Mouse (Mus musculus): ENCODE measurements around the gene Mylk4. TPM values are rescaled to one million over a fixed set of nuclear protein-coding genes. Genes with fewer than 3 reads are reported as not detected.
A peak's percentile ranks its signal among the peaks of the same experiment; 100 is the strongest.

Gene Mylk4
- polyA plus RNA-seq, 1 experiment from 2014 or later = 0.45 TPM

- no peak for ATAC-seq (ENCODE audit: extremely low read depth, insufficient number of reproducible peaks, low FRiP score, low TSS enrichment)
- Histone ChIP-seq H3K4me3 (no peak overlapping the region), H3K27ac (replicated peaks) (no peak overlapping the region), H3K9ac (no peak overlapping the region), H3K9me3 (no peaks in the 10 kb centered on the region), H3K4me1 (no peaks in the 10 kb centered on the region), H3K4me2 (no peak overlapping the region), H3K36me3 (peaks cover 84% of the 10 kb centered on the region), H3K27me3 (replicated peaks) (no peaks in the 10 kb centered on the region)
- WGBS = 91% methylated on average over 5 of the region's 5 CpGs
These were observed 36.2 kb upstream of the Mylk4 start for GRCm38 (mm10) chr13:32819926-32820325.

- no peak for ATAC-seq (ENCODE audit: extremely low read depth, insufficient number of reproducible peaks, low FRiP score, low TSS enrichment)
- WGBS = 85% methylated on average over 3 of the region's 3 CpGs
These were observed 35.5 kb upstream of the Mylk4 start for GRCm38 (mm10) chr13:32819241-32819640.

GRCm38 (mm10) chr13:32807624-32808023, 23.9 kb upstream of the Mylk4 start:
- no peak for ATAC-seq (ENCODE audit: extremely low read depth, insufficient number of reproducible peaks, low FRiP score, low TSS enrichment)
- Histone ChIP-seq H3K9me3 (no peaks in the 10 kb centered on the region), H3K27me3 (replicated peaks) (no peaks in the 10 kb centered on the region), H3K27ac (replicated peaks) (no peak overlapping the region), H3K4me3 (no peak overlapping the region), H3K36me3 (peaks cover 69% of the 10 kb centered on the region), H3K4me1 (peaks cover 40% of the 10 kb centered on the region), H3K9ac (no peak overlapping the region), H3K4me2 (no peak overlapping the region)
- WGBS = 85% methylated on average over 3 of the region's 3 CpGs

More at GRCm38 (mm10) chr13:32819241-32819640, 35.5 kb upstream of the Mylk4 start:
- no peaks in the 10 kb centered on the region for H3K27me3 ChIP-seq (replicated peaks)
- no peak overlapping the region for H3K4me2 ChIP-seq
- peaks cover 89% of the 10 kb centered on the region for H3K36me3 ChIP-seq
- no peak overlapping the region for H3K9ac ChIP-seq
- H3K4me1 ChIP-seq = no peaks in the 10 kb centered on the region
- H3K9me3 ChIP-seq = no peaks in the 10 kb centered on the region
- no peak overlapping the region for H3K4me3 ChIP-seq
- H3K27ac ChIP-seq (replicated peaks) = no peak overlapping the region

GRCm38 (mm10) chr13:32806820-32807219, 23.1 kb upstream of the Mylk4 start:
- Histone ChIP-seq H3K4me2 (no peak overlapping the region), H3K4me1 (peaks cover 36% of the 10 kb centered on the region), H3K27ac (replicated peaks) (peak overlapping the region; percentile 31; the same call in 1 of the 2 replicates), H3K27me3 (replicated peaks) (no peaks in the 10 kb centered on the region), H3K9ac (no peak overlapping the region), H3K36me3 (peaks cover 63% of the 10 kb centered on the region), H3K9me3 (no peaks in the 10 kb centered on the region), H3K4me3 (no peak overlapping the region)
- no peak for ATAC-seq (ENCODE audit: extremely low read depth, insufficient number of reproducible peaks, low FRiP score, low TSS enrichment)
- WGBS = 58% methylated on average over 7 of the region's 7 CpGs

- WGBS = 66% methylated on average over 4 of the region's 4 CpGs
- Histone ChIP-seq H3K4me2 (peak overlapping the region; percentile 93), H3K27me3 (replicated peaks) (no peaks in the 10 kb centered on the region), H3K4me3 (peak overlapping the region; percentile 92), H3K36me3 (peaks cover 38% of the 10 kb centered on the region), H3K27ac (replicated peaks) (no peak overlapping the region; the same call in 1 of the 2 replicates), H3K4me1 (peaks cover 44% of the 10 kb centered on the region), H3K9ac (peak overlapping the region; percentile 92), H3K9me3 (no peaks in the 10 kb centered on the region)
- no peak for ATAC-seq (ENCODE audit: extremely low read depth, insufficient number of reproducible peaks, low FRiP score, low TSS enrichment)
These were observed 20.1 kb upstream of the Mylk4 start for GRCm38 (mm10) chr13:32803701-32804345.

DNA sequence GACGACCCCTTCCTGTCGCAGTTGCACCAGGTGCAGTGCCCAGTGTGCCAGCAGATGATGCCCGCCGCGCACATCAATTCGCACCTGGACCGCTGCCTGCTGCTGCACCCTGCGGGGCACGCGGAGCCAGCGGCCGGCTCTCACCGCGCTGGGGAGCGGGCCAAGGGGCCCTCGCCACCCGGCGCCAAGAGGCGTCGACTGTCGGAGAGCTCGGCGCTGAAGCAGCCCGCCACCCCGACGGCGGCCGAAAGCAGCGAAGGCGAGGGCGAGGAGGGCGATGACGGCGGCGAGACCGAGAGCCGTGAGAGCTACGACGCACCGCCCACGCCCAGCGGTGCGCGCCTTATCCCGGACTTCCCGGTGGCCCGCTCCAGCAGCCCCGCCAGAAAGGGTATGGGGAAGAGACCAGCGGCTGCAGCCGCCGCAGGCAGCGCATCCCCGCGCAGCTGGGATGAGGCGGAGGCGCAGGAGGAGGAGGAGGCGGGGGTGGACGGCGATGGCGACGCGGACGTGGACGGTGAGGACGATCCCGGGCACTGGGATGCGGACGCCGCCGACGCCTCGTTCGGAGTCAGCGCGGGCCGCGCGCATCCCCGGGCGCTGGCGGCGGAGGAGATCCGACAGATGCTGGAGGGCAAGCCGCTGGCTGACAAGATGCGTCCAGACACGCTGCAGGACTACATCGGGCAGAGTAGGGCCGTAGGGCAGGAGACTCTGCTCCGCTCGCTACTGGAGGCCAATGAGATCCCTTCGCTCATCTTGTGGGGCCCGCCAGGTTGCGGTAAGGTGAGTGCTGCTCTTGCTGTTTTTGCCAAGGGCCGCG, 18.7 kb upstream of the Mylk4 start, which contains the start of gene D930007J09Rik:
Gene D930007J09Rik (minus strand): TSS at position 591 of the 823 bp plus-strand sequence.
- peaks cover 44% of the 10 kb centered on the region for H3K4me1 ChIP-seq
- under 1% methylated on average over 92 of the region's 95 CpGs for WGBS
- ATAC-seq (ENCODE audit: extremely low read depth, insufficient number of reproducible peaks, low FRiP score, low TSS enrichment) = peak; percentile 33
- H3K9me3 ChIP-seq = no peaks in the 10 kb centered on the region
- no peaks in the 10 kb centered on the region for H3K27me3 ChIP-seq (replicated peaks)
- H3K27ac ChIP-seq (replicated peaks) = peak within 1 kb of the TSS; percentile 81
- peak within 1 kb of the TSS; percentile 92 for H3K9ac ChIP-seq
- H3K4me2 ChIP-seq = peak within 1 kb of the TSS; percentile 93
- H3K4me3 ChIP-seq = peak within 1 kb of the TSS; percentile 92
- peaks cover 25% of the 10 kb centered on the region for H3K36me3 ChIP-seq

DNA sequence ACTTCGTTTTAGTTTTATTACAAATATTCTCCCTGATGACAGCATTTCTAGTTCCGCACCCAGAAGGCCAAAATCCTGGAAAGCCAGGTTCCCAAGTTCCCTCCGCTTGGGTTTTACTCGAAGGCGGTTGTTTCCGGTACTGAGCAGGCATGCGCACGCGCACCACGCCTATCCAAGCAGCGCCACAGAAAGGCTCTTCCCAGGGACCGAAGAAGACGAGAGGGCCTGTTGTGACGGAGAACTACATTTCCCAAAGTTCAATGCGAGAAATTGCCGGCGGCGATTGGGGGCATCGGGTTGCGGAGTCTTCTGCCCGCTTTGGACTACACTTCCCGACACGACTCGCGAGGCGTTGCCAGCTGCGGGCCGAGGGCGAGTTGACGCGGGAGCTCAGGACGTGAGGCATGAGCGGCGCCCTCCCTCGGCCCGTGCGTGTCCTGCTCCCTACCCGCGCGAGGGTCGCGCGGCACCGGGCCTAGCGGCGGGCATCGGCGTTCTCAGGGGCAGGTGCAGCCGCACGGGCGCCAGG, 18.0 kb upstream of the Mylk4 start, which contains the start of gene Wrnip1:
Gene Wrnip1 (plus strand): TSS at position 346 of the 529 bp plus-strand sequence.
- Histone ChIP-seq H3K36me3 (peaks cover 20% of the 10 kb centered on the region), H3K9ac (peak within 1 kb of the TSS; percentile 92), H3K9me3 (no peaks in the 10 kb centered on the region), H3K27ac (replicated peaks) (peak within 1 kb of the TSS; percentile 81), H3K4me3 (peak within 1 kb of the TSS; percentile 92), H3K27me3 (replicated peaks) (no peaks in the 10 kb centered on the region), H3K4me2 (peak within 1 kb of the TSS; percentile 93), H3K4me1 (peaks cover 39% of the 10 kb centered on the region)
- peak; percentile 91 for ATAC-seq (ENCODE audit: extremely low read depth, insufficient number of reproducible peaks, low FRiP score, low TSS enrichment)
- WGBS = under 1% methylated on average over 51 of the region's 51 CpGs

DNA sequence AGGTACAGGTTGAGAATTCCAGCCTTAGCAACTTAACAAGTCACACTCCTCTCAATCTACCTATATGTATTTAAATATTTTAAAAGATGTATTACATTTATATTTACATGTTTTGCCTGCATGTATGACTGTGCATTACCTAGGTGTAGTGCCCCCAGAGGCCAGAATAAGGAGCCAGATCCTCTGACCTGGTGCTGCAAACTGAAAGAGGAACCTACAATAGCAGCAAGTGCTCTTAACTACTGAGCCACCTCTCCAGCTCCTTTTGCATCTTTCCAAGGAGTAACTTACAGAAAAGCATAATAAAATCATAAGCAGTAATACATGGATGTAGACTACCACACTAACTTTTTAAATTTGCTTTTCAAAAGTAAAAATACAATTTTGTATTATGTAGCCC, 17.1 kb upstream of the Mylk4 start:
- no peak overlapping the region for H3K27ac ChIP-seq (replicated peaks)
- no peaks in the 10 kb centered on the region for H3K27me3 ChIP-seq (replicated peaks)
- peaks cover 12% of the 10 kb centered on the region for H3K36me3 ChIP-seq
- ATAC-seq (ENCODE audit: extremely low read depth, insufficient number of reproducible peaks, low FRiP score, low TSS enrichment) = no peak
- peak overlapping the region; percentile 70 for H3K9ac ChIP-seq
- H3K4me3 ChIP-seq = peak overlapping the region; percentile 92
- H3K4me2 ChIP-seq = peak overlapping the region; percentile 93
- no peaks in the 10 kb centered on the region for H3K9me3 ChIP-seq
- peaks cover 32% of the 10 kb centered on the region for H3K4me1 ChIP-seq

DNA sequence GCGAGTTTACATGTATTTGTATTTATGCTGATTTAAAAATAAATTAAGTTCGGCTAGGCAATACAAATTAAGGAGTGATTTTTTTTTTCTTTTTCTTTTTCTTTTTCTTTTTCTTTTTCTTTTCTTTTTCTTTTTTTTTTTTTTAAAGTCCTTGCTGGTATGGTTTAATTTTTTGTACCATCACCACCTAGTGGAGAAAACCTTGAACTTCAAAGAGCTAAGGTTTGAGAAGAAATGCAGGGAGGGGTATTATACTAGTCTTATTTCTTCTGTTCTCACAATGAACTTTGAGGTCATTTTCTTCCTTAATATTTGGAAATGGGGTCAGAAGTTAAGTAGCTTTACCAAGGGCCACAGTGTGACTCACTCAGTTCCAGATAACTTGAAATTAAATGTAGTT, 15.4 kb upstream of the Mylk4 start:
- Histone ChIP-seq H3K9me3 (no peaks in the 10 kb centered on the region), H3K4me1 (peaks cover 23% of the 10 kb centered on the region), H3K27ac (replicated peaks) (no peak overlapping the region), H3K4me2 (no peak overlapping the region), H3K4me3 (no peak overlapping the region), H3K9ac (no peak overlapping the region), H3K36me3 (peaks cover 3% of the 10 kb centered on the region), H3K27me3 (replicated peaks) (no peaks in the 10 kb centered on the region)
- no peak for ATAC-seq (ENCODE audit: extremely low read depth, insufficient number of reproducible peaks, low FRiP score, low TSS enrichment)
- 57% methylated on average over 2 of the region's 2 CpGs for WGBS

DNA sequence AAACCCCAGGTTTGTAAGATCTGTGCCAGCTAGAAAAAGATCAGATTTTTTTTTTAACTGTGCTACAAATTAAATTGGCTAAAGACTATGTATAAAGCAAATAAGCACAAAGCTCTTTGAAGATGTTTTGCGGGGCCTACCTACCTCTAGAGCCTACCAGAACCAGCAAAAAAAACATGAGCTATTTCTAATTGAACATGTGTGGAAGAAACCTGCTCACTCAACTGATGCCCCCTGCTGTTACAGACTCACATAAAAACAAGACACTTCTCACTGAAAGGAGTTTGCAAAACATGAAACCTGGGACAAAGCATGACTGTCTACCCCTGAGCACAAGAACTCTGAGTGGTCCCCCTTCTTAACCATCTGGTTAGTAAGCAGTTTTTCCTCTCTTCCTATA, 13.3 kb upstream of the Mylk4 start:
- no peak for ATAC-seq (ENCODE audit: extremely low read depth, insufficient number of reproducible peaks, low FRiP score, low TSS enrichment)
- WGBS = 71% methylated on average over 1 of the region's 1 CpGs
- H3K4me2 ChIP-seq = no peak overlapping the region
- H3K27ac ChIP-seq (replicated peaks) = no peak overlapping the region
- H3K9me3 ChIP-seq = no peaks in the 10 kb centered on the region
- H3K9ac ChIP-seq = no peak overlapping the region
- H3K36me3 ChIP-seq = no peaks in the 10 kb centered on the region
- H3K27me3 ChIP-seq (replicated peaks) = no peaks in the 10 kb centered on the region
- H3K4me1 ChIP-seq = peaks cover 7% of the 10 kb centered on the region
- no peak overlapping the region for H3K4me3 ChIP-seq

DNA sequence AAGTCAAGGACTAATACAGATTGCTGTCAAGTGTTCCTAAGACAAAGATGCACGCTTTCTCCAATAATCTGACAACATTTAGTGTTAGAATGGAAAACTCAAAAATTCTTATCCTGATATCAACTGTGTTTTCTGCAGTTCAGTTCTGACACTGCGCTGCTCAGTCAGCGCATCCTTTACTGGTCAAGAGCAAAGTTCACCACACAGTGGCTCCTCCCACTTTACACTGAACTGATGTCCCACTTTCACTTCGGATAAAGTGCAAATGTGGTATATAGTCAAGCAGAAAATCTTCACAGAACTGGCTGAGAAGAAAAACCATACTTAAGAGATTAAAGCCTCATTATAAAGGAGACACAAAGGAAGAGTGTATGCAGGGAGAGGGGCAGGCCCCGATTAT, 11.4 kb upstream of the Mylk4 start:
- H3K4me3 ChIP-seq = no peak overlapping the region
- no peaks in the 10 kb centered on the region for H3K9me3 ChIP-seq
- 82% methylated on average over 5 of the region's 5 CpGs for WGBS
- ATAC-seq (ENCODE audit: extremely low read depth, insufficient number of reproducible peaks, low FRiP score, low TSS enrichment) = no peak
- H3K27ac ChIP-seq (replicated peaks) = no peak overlapping the region
- no peaks in the 10 kb centered on the region for H3K27me3 ChIP-seq (replicated peaks)
- no peaks in the 10 kb centered on the region for H3K36me3 ChIP-seq
- no peaks in the 10 kb centered on the region for H3K4me1 ChIP-seq
- H3K9ac ChIP-seq = no peak overlapping the region
- no peak overlapping the region for H3K4me2 ChIP-seq

Data from heart, embryonic 13.5 days (tissue).